Mouse (Mus musculus): ENCODE measurements around the gene Tnik. TPM values are rescaled to one million over a fixed set of nuclear protein-coding genes. Genes with fewer than 3 reads are reported as not detected.
A peak's percentile ranks its signal among the peaks of the same experiment; 100 is the strongest.

Gene Tnik
- polyA plus RNA-seq, 1 experiment from 2014 or later: 114 TPM

DNA sequence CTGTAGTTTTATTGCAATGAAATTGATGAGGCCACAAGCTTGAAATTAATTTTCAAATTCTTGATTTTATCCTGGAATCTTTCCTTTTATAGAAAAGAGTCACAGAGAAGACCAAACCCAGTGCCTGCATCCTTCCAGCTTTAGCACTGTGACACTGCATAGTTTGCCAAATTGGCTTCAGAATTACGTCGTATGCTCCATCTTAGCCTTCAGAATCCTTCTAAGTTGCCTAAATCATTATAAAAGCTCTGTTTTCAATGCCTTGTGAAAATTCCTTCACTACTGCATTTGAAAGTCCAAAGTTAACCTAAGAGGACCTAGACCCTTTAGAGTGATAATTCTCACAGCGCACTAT is 234.5 kb downstream of the Tnik start:
- ATAC-seq (ENCODE audit: low FRiP score, low TSS enrichment): no peak
- no peak for DNase-seq
- Histone ChIP-seq H3K9ac (replicated peaks; ENCODE audit: low read length) (no peak overlapping the region), H3K9me3 (ENCODE audit: control insufficient read depth, low read length) (no peaks in the 10 kb centered on the region), H3K27ac (replicated peaks; ENCODE audit: low read depth, low read length) (no peak overlapping the region), H3K4me2 (ENCODE audit: low read length) (no peak overlapping the region), H3K4me3 (replicated peaks; ENCODE audit: low read depth, low read length) (no peak overlapping the region), H3K4me1 (ENCODE audit: control insufficient read depth, insufficient read depth, low read length) (no peaks in the 10 kb centered on the region), H3K27me3 (ENCODE audit: control insufficient read depth, insufficient read depth, low read length) (no peaks in the 10 kb centered on the region), H3K36me3 (ENCODE audit: control insufficient read depth, insufficient read depth, low read length) (no peaks in the 10 kb centered on the region)
- WGBS: 97% methylated on average over 3 of the region's 3 CpGs

DNA sequence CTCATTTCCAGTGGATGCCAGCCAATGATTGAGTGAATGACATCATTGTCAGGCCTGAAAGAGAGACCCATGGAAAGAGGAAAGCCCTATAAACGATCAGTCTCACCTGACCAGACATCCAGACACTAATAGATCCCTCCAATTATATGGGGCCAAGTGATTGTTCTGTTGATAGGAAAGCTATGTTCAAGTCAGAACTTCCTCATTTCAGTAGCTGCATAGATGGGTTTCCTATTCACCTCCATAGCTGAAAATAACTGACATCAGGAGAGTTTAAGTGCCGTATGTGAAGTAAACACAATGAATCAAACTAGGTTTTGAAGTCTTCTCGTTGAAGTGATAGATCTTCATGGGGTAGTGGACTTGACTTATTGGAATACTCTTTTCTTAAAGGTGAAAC is 239.7 kb downstream of the Tnik start:
- Histone ChIP-seq H3K9ac (replicated peaks; ENCODE audit: low read length) (no peak overlapping the region), H3K9me3 (ENCODE audit: control insufficient read depth, low read length) (no peaks in the 10 kb centered on the region), H3K4me1 (ENCODE audit: control insufficient read depth, insufficient read depth, low read length) (no peaks in the 10 kb centered on the region), H3K27ac (replicated peaks; ENCODE audit: low read depth, low read length) (no peak overlapping the region), H3K4me2 (ENCODE audit: low read length) (no peak overlapping the region), H3K4me3 (replicated peaks; ENCODE audit: low read depth, low read length) (no peak overlapping the region), H3K27me3 (ENCODE audit: control insufficient read depth, insufficient read depth, low read length) (no peaks in the 10 kb centered on the region), H3K36me3 (ENCODE audit: control insufficient read depth, insufficient read depth, low read length) (no peaks in the 10 kb centered on the region; the same call in 1 of the 2 replicates)
- no peak for ATAC-seq (ENCODE audit: low FRiP score, low TSS enrichment)
- no peak for DNase-seq
- WGBS: 95% methylated on average over 3 of the region's 3 CpGs

DNA sequence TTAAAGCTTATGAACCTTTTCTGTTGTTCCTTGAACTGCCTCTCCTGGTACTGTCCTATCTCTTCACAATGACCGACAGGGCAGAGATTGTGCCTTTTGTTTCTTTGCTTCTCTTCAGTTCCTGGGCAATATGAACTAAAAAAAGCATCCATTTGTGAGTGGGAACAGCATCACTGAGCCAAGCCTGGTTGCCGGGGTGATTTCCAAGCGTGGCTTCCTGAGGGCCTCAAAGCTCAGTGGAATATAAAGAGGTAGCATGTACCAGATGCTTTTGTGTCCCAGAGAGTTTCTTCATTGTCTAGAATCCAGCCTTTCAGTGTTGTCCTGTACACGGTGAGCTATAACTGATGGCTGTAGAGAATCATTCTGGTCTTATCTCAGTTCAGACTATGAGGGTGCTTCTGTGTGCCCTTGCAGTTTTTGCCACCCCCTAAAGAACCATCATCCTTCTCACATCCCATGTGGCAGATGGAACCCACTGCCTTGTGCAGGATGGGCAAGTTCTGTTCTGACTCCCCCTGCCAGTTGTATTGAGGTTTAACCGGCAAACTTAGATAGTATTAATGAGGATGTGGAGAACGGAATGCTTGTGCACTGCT is 246.4 kb downstream of the Tnik start:
- Histone ChIP-seq H3K9ac (replicated peaks; ENCODE audit: low read length) (no peak overlapping the region), H3K4me2 (ENCODE audit: low read length) (no peak overlapping the region), H3K27ac (replicated peaks; ENCODE audit: low read depth, low read length) (no peak overlapping the region), H3K36me3 (ENCODE audit: control insufficient read depth, insufficient read depth, low read length) (no peaks in the 10 kb centered on the region; the same call in 1 of the 2 replicates), H3K9me3 (ENCODE audit: control insufficient read depth, low read length) (no peaks in the 10 kb centered on the region), H3K27me3 (ENCODE audit: control insufficient read depth, insufficient read depth, low read length) (no peaks in the 10 kb centered on the region), H3K4me3 (replicated peaks; ENCODE audit: low read depth, low read length) (no peak overlapping the region), H3K4me1 (ENCODE audit: control insufficient read depth, insufficient read depth, low read length) (no peaks in the 10 kb centered on the region)
- ATAC-seq (ENCODE audit: low FRiP score, low TSS enrichment) (no peak), DNase-seq (peak; percentile 31)
- 46% methylated on average over 6 of the region's 6 CpGs for WGBS

DNA sequence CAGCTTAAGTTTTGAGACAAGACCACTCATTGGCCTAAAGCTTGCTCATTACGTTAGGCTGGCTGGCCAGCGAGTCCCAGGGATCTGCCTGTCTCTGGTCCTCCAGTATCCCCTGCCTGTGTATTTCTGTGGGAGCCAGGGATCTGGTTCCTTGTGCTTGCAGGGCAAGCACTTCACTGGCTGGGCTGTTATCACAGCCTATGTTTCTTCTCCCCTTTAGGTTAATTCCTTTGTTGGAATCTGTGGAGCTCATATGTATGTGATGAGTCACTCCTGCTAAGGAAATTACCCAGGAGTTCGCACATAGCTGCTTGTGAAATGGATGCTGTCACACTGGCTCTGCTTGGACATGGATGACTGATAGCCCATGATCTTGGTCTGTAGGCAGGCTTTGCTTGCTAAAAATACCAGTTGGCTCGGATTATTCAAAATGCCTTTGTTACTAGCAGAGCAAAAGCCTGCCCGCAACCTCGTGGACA is 260.0 kb downstream of the Tnik start:
- ATAC-seq (ENCODE audit: low FRiP score, low TSS enrichment) (no peak; the same call in 1 of the 2 replicates), DNase-seq (peak; percentile 23)
- peak overlapping the region; percentile 49; the same call in 1 of the 2 replicates for H3K27ac ChIP-seq (replicated peaks; ENCODE audit: low read depth, low read length)
- 34% methylated on average over 6 of the region's 6 CpGs for WGBS
- no peaks in the 10 kb centered on the region for H3K4me1 ChIP-seq (ENCODE audit: control insufficient read depth, insufficient read depth, low read length)
- H3K4me2 ChIP-seq (ENCODE audit: low read length): no peak overlapping the region
- no peaks in the 10 kb centered on the region for H3K9me3 ChIP-seq (ENCODE audit: control insufficient read depth, low read length)
- H3K36me3 ChIP-seq (ENCODE audit: control insufficient read depth, insufficient read depth, low read length): no peaks in the 10 kb centered on the region
- no peak overlapping the region for H3K9ac ChIP-seq (replicated peaks; ENCODE audit: low read length)
- H3K27me3 ChIP-seq (ENCODE audit: control insufficient read depth, insufficient read depth, low read length): no peaks in the 10 kb centered on the region
- no peak overlapping the region for H3K4me3 ChIP-seq (replicated peaks; ENCODE audit: low read depth, low read length)

DNA sequence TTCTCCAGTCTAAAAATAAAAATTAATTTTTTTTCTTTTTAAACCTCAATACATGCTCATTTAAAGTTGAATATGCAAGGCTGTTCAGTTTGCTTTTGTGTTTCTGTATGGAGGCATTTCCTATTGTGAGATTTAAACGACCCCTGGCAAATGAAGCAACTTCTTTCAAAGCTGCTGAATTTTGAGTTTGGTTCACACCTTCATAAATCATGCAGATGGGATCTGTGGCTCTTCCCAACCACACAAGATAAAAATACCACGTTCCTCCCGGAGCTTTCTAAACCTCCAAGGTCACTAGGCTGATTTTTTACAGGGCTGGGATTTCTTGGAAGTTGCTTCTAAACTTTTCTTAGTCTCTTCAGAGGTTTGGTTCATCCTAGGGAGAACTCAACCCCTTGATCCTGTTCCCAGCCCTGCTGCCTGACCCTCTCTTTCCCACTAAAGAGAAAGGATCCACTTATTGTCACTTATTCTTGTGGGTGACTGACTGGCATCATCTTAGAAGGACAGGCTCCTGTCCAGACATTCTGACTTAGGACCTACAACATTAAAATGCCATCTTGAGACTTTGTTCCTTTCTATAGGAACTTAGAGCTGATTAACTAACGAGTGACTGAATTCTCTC is 260.6 kb downstream of the Tnik start:
- Histone ChIP-seq H3K27ac (replicated peaks; ENCODE audit: low read depth, low read length) (no peak overlapping the region), H3K27me3 (ENCODE audit: control insufficient read depth, insufficient read depth, low read length) (no peaks in the 10 kb centered on the region), H3K9ac (replicated peaks; ENCODE audit: low read length) (no peak overlapping the region; the same call in 1 of the 2 replicates), H3K4me3 (replicated peaks; ENCODE audit: low read depth, low read length) (no peak overlapping the region), H3K4me2 (ENCODE audit: low read length) (no peak overlapping the region), H3K36me3 (ENCODE audit: control insufficient read depth, insufficient read depth, low read length) (no peaks in the 10 kb centered on the region), H3K4me1 (ENCODE audit: control insufficient read depth, insufficient read depth, low read length) (no peaks in the 10 kb centered on the region), H3K9me3 (ENCODE audit: control insufficient read depth, low read length) (no peaks in the 10 kb centered on the region)
- DNase-seq (no peak), ATAC-seq (ENCODE audit: low FRiP score, low TSS enrichment) (no peak)
- 63% methylated on average over 4 of the region's 4 CpGs for WGBS

DNA sequence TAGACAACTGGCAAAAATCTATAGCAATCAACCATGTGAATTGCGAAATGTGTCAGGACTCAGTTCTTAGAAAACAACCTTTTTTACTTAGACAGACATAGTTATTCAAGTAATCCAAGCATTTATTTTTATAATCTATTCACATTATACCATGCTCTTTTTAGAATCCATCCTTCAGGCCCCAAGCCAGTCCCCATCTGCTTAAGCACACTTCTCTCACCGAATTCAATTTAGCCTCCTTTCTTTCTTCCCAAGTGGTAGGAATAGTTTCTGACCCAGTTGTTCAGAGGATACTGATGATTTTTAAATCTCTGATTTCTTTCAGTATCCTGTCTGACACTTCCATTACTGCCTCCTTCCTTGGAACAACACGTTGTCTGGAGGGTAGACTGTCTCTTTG is 261.5 kb downstream of the Tnik start:
- ATAC-seq (ENCODE audit: low FRiP score, low TSS enrichment) (no peak), DNase-seq (no peak)
- 86% methylated on average over 3 of the region's 3 CpGs for WGBS

DNA sequence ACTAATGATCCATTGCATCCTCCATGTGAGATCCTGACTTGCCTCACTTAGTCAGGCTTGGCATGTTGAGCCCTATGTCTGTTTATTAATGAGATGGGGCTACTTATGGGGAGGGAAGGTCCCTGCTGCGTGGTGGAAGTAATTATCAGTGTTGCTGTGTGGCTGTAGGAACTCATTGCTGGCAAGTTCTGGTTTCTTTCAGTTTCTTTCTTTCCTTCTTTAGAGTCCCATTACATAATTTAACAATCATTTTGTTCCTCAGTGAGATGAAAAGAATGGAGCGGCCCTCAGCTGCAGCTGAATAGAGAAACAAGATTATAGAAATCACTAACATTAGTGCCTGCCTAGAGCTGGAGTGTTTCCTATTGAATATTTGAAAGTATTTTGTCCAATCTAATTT is 263.7 kb downstream of the Tnik start:
- WGBS: 72% methylated on average over 2 of the region's 2 CpGs
- Histone ChIP-seq H3K9ac (replicated peaks; ENCODE audit: low read length) (no peak overlapping the region), H3K4me1 (ENCODE audit: control insufficient read depth, insufficient read depth, low read length) (no peaks in the 10 kb centered on the region), H3K27ac (replicated peaks; ENCODE audit: low read depth, low read length) (no peak overlapping the region), H3K36me3 (ENCODE audit: control insufficient read depth, insufficient read depth, low read length) (no peaks in the 10 kb centered on the region), H3K4me2 (ENCODE audit: low read length) (no peak overlapping the region), H3K4me3 (replicated peaks; ENCODE audit: low read depth, low read length) (no peak overlapping the region), H3K9me3 (ENCODE audit: control insufficient read depth, low read length) (no peaks in the 10 kb centered on the region), H3K27me3 (ENCODE audit: control insufficient read depth, insufficient read depth, low read length) (no peaks in the 10 kb centered on the region)
- no peak for DNase-seq
- no peak for ATAC-seq (ENCODE audit: low FRiP score, low TSS enrichment)

More for the DNA sequence above, 261.5 kb downstream of the Tnik start:
- Histone ChIP-seq H3K9ac (replicated peaks; ENCODE audit: low read length) (no peak overlapping the region), H3K4me3 (replicated peaks; ENCODE audit: low read depth, low read length) (no peak overlapping the region), H3K4me2 (ENCODE audit: low read length) (no peak overlapping the region), H3K36me3 (ENCODE audit: control insufficient read depth, insufficient read depth, low read length) (no peaks in the 10 kb centered on the region), H3K9me3 (ENCODE audit: control insufficient read depth, low read length) (no peaks in the 10 kb centered on the region), H3K4me1 (ENCODE audit: control insufficient read depth, insufficient read depth, low read length) (no peaks in the 10 kb centered on the region), H3K27ac (replicated peaks; ENCODE audit: low read depth, low read length) (no peak overlapping the region), H3K27me3 (ENCODE audit: control insufficient read depth, insufficient read depth, low read length) (no peaks in the 10 kb centered on the region)

DNA sequence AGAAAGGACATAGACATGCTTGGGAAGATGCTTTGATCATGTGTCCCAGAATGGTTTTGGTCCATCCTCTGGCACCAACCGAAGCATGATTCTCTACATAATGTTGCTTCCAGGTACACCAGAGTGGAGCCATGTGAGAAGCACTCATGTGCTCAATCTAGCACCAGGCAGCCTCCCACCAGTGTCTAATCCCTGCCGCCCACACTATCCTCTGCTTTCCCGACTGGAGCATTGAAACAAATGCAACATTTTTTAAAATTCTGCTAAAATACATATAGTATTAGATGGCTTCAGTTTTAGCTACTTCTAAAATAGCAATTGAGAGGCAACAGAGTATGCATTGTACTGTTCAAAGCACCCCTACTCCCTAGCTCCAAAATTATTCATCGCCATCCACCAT is 264.2 kb downstream of the Tnik start:
- 95% methylated on average over 4 of the region's 4 CpGs for WGBS
- H3K36me3 ChIP-seq (ENCODE audit: control insufficient read depth, insufficient read depth, low read length): no peaks in the 10 kb centered on the region
- DNase-seq (no peak), ATAC-seq (ENCODE audit: low FRiP score, low TSS enrichment) (no peak)
- no peak overlapping the region for H3K4me2 ChIP-seq (ENCODE audit: low read length)
- no peak overlapping the region for H3K27ac ChIP-seq (replicated peaks; ENCODE audit: low read depth, low read length)
- H3K4me3 ChIP-seq (replicated peaks; ENCODE audit: low read depth, low read length): no peak overlapping the region
- no peak overlapping the region for H3K9ac ChIP-seq (replicated peaks; ENCODE audit: low read length)
- H3K27me3 ChIP-seq (ENCODE audit: control insufficient read depth, insufficient read depth, low read length): no peaks in the 10 kb centered on the region
- H3K4me1 ChIP-seq (ENCODE audit: control insufficient read depth, insufficient read depth, low read length): no peaks in the 10 kb centered on the region
- H3K9me3 ChIP-seq (ENCODE audit: control insufficient read depth, low read length): no peaks in the 10 kb centered on the region

DNA sequence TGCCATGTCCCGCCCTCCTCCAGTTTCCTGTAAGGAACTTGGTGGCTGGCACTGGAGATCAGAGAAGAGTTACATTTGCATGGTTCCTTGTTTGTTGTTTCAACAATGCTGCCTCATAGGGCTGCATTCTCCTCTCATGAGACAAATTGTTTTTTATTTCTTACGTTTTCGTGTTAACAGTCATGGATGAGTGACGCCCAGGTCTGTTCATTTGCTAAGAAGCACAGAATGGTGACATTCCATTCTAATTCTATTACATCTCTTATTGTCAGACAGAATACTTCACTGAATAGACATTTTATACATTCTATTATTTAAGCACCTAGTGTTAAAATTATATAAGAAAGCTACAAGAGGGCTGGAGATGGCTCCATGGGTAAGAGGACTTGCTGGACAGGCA is 266.5 kb downstream of the Tnik start:
- 89% methylated on average over 4 of the region's 4 CpGs for WGBS
- Histone ChIP-seq H3K4me2 (ENCODE audit: low read length) (no peak overlapping the region), H3K9ac (replicated peaks; ENCODE audit: low read length) (no peak overlapping the region), H3K27me3 (ENCODE audit: control insufficient read depth, insufficient read depth, low read length) (no peaks in the 10 kb centered on the region), H3K9me3 (ENCODE audit: control insufficient read depth, low read length) (no peaks in the 10 kb centered on the region), H3K27ac (replicated peaks; ENCODE audit: low read depth, low read length) (no peak overlapping the region), H3K4me1 (ENCODE audit: control insufficient read depth, insufficient read depth, low read length) (no peaks in the 10 kb centered on the region), H3K4me3 (replicated peaks; ENCODE audit: low read depth, low read length) (no peak overlapping the region), H3K36me3 (ENCODE audit: control insufficient read depth, insufficient read depth, low read length) (no peaks in the 10 kb centered on the region)
- ATAC-seq (ENCODE audit: low FRiP score, low TSS enrichment): no peak
- DNase-seq: no peak
